Mouse (Mus musculus) neural tube, embryonic 13.5 days (tissue): Measurements from ENCODE around the gene Tnik. TPM values are rescaled to one million over a fixed set of nuclear protein-coding genes. Genes with fewer than 3 reads are reported as not detected.

ENCODE experiments used
- ATAC-seq: fragments of 200-750 bp; cut with Nextera tagmentation; 2 replicates; pipeline ENCODE4 v1.8.0; 2017; ENCODE audit warnings: low read depth, mild to moderate bottlenecking, moderate TSS enrichment, moderate library complexity
- H3K27ac ChIP-seq: fragments of 300-500 bp; sonication (generic); replicated peaks from 2 replicates; pipeline ENCODE4 v1.5.1; 2015; ENCODE audit warnings: moderate library complexity, mild to moderate bottlenecking, inconsistent platforms
- H3K27me3 ChIP-seq: fragments of 300-500 bp; sonication (generic); 2 replicates; pipeline ENCODE4 v1.6.1; 2015; ENCODE audit warnings: mild to moderate bottlenecking, inconsistent platforms
- H3K36me3 ChIP-seq: fragments of 300-500 bp; sonication (generic); 2 replicates; pipeline ENCODE4 v1.6.1; 2015; ENCODE audit warnings: mild to moderate bottlenecking, inconsistent platforms
- H3K4me1 ChIP-seq: fragments of 300-500 bp; sonication (generic); replicated peaks from 2 replicates; pipeline ENCODE4 v1.6.1; 2015; ENCODE audit warnings: inconsistent platforms
- H3K4me2 ChIP-seq: fragments of 300-500 bp; sonication (generic); 2 replicates; pipeline ENCODE4 v1.6.1; 2015; ENCODE audit warnings: inconsistent platforms, mild to moderate bottlenecking, moderate library complexity
- H3K4me3 ChIP-seq: fragments of 300-500 bp; sonication (generic); 2 replicates; pipeline ENCODE4 v1.5.1; 2015; ENCODE audit warnings: mild to moderate bottlenecking, inconsistent platforms
- H3K9ac ChIP-seq: fragments of 300-500 bp; sonication (generic); 2 replicates; pipeline ENCODE4 v1.6.1; 2015; ENCODE audit warnings: moderate library complexity, mild to moderate bottlenecking, inconsistent platforms
- H3K9me3 ChIP-seq: fragments of 300-500 bp; sonication (generic); 2 replicates; pipeline ENCODE4 v1.6.1; 2016; ENCODE audit warnings: inconsistent platforms
- WGBS: fragments of 180-500 bp; shearing (Covaris S2); methylation state at CpG from one replicate; pipeline ENCODE4 v1.1.7; 2015; 5-methylcytosine and 5-hydroxymethylcytosine counted together
- polyA plus RNA-seq: library from polyadenylated mRNA; unstranded; fragments of >200 nt; fragmentation: Nextera tagmentation; extraction: Ambion mirVana; gene quantifications from 2 replicates; pipeline ENCODE4 v1.2.1, GENCODE M21; 2015

Tnik gene
- polyA plus RNA-seq, 1 experiment from 2014 or later: 61.2 TPM

GRCm38 (mm10) chr3:28236689-28237088 is 26.3 kb upstream of the Tnik start:
- Histone ChIP-seq H3K27ac (no peak overlapping the region), H3K36me3 (no peaks in the 10 kb centered on the region), H3K27me3 (no peaks in the 10 kb centered on the region), H3K9ac (no peak overlapping the region), H3K4me1 (no peaks in the 10 kb centered on the region), H3K4me3 (no peak overlapping the region), H3K9me3 (no peaks in the 10 kb centered on the region), H3K4me2 (no peak overlapping the region)
- 91% methylated on average over 4 of the region's 4 CpGs for WGBS
- no peak for ATAC-seq

GRCm38 (mm10) chr3:28238136-28238535 is 24.9 kb upstream of the Tnik start:
- Histone ChIP-seq H3K27ac (no peak overlapping the region), H3K27me3 (no peaks in the 10 kb centered on the region), H3K4me1 (no peaks in the 10 kb centered on the region), H3K9me3 (no peaks in the 10 kb centered on the region), H3K9ac (no peak overlapping the region), H3K4me3 (no peak overlapping the region), H3K36me3 (no peaks in the 10 kb centered on the region), H3K4me2 (no peak overlapping the region)
- ATAC-seq: no peak
- 67% methylated on average over 2 of the region's 2 CpGs for WGBS

GRCm38 (mm10) chr3:28242561-28242960 is 20.5 kb upstream of the Tnik start:
- no peak overlapping the region for H3K4me3 ChIP-seq
- WGBS: 90% methylated on average over 2 of the region's 2 CpGs
- no peak overlapping the region for H3K27ac ChIP-seq
- no peaks in the 10 kb centered on the region for H3K27me3 ChIP-seq
- H3K9ac ChIP-seq: no peak overlapping the region
- H3K36me3 ChIP-seq: no peaks in the 10 kb centered on the region
- no peak overlapping the region for H3K4me2 ChIP-seq
- H3K9me3 ChIP-seq: no peaks in the 10 kb centered on the region
- no peak for ATAC-seq
- H3K4me1 ChIP-seq: no peaks in the 10 kb centered on the region

- H3K9me3 ChIP-seq: no peaks in the 10 kb centered on the region
- H3K27ac ChIP-seq: no peak overlapping the region
- H3K27me3 ChIP-seq: no peaks in the 10 kb centered on the region
- H3K9ac ChIP-seq: no peak overlapping the region
- ATAC-seq: no peak
- H3K4me2 ChIP-seq: no peak overlapping the region
- H3K4me1 ChIP-seq: no peaks in the 10 kb centered on the region
- H3K4me3 ChIP-seq: no peak overlapping the region
- H3K36me3 ChIP-seq: no peaks in the 10 kb centered on the region
- WGBS: 86% methylated on average over 5 of the region's 5 CpGs
Observed at GRCm38 (mm10) chr3:28244244-28244890, 18.6 kb upstream of the Tnik start.

- no peak overlapping the region for H3K4me3 ChIP-seq
- H3K4me2 ChIP-seq: no peak overlapping the region
- no peak for ATAC-seq
- H3K27me3 ChIP-seq: no peaks in the 10 kb centered on the region
- no peak overlapping the region for H3K9ac ChIP-seq
- no peaks in the 10 kb centered on the region for H3K9me3 ChIP-seq
- H3K36me3 ChIP-seq: no peaks in the 10 kb centered on the region
- 60% methylated on average over 3 of the region's 3 CpGs for WGBS
- no peaks in the 10 kb centered on the region for H3K4me1 ChIP-seq
- no peak overlapping the region for H3K27ac ChIP-seq
Observed at GRCm38 (mm10) chr3:28248255-28248957, 14.6 kb upstream of the Tnik start.

- no peak overlapping the region for H3K27ac ChIP-seq
- H3K4me3 ChIP-seq: no peak overlapping the region
- H3K4me1 ChIP-seq: no peaks in the 10 kb centered on the region
- no peak overlapping the region for H3K9ac ChIP-seq
- H3K36me3 ChIP-seq: no peaks in the 10 kb centered on the region
- WGBS: 91% methylated on average over 7 of the region's 7 CpGs
- no peak overlapping the region for H3K4me2 ChIP-seq
- no peak for ATAC-seq
- H3K9me3 ChIP-seq: no peaks in the 10 kb centered on the region
- H3K27me3 ChIP-seq: no peaks in the 10 kb centered on the region
Observed at GRCm38 (mm10) chr3:28255711-28256110, 7.3 kb upstream of the Tnik start.

- Histone ChIP-seq H3K36me3 (no peaks in the 10 kb centered on the region), H3K9me3 (no peaks in the 10 kb centered on the region), H3K4me3 (peak overlapping the region; percentile 86), H3K4me1 (peaks cover 25% of the 10 kb centered on the region), H3K27ac (peak overlapping the region; percentile 97), H3K27me3 (0 out of 2 replicates have a peak, but pooled peaks cover 7% of the 10 kb centered on the region), H3K9ac (peak overlapping the region; percentile 97), H3K4me2 (peak overlapping the region; percentile 82)
- peak; percentile 58 for ATAC-seq
- under 1% methylated on average over 33 of the region's 33 CpGs for WGBS
Observed at GRCm38 (mm10) chr3:28262371-28263001, 528 bp upstream of the Tnik start.

- H3K9ac ChIP-seq: peak overlapping the region; percentile 97
- 2% methylated on average over 20 of the region's 26 CpGs for WGBS
- H3K4me1 ChIP-seq: peaks cover 41% of the 10 kb centered on the region
- H3K27ac ChIP-seq: peak overlapping the region; percentile 97
- H3K27me3 ChIP-seq: 0 out of 2 replicates have a peak, but pooled peaks cover 7% of the 10 kb centered on the region
- peak overlapping the region; percentile 82 for H3K4me2 ChIP-seq
- peak; percentile 41 for ATAC-seq
- no peaks in the 10 kb centered on the region for H3K36me3 ChIP-seq
- peak overlapping the region; percentile 86 for H3K4me3 ChIP-seq
- H3K9me3 ChIP-seq: no peaks in the 10 kb centered on the region
Observed at GRCm38 (mm10) chr3:28263948-28264840, 1.2 kb downstream of the Tnik start.

- H3K27ac ChIP-seq: peak overlapping the region; percentile 97
- peak overlapping the region; percentile 82 for H3K4me2 ChIP-seq
- no peak for ATAC-seq
- H3K4me1 ChIP-seq: peaks cover 47% of the 10 kb centered on the region
- H3K9me3 ChIP-seq: no peaks in the 10 kb centered on the region
- no peaks in the 10 kb centered on the region for H3K36me3 ChIP-seq
- peak overlapping the region; percentile 97 for H3K9ac ChIP-seq
- 0 out of 2 replicates have a peak, but pooled peaks cover 7% of the 10 kb centered on the region for H3K27me3 ChIP-seq
- WGBS: 19% methylated on average over 5 of the region's 5 CpGs
- peak overlapping the region; percentile 86 for H3K4me3 ChIP-seq
Observed at GRCm38 (mm10) chr3:28264841-28265150, 1.8 kb downstream of the Tnik start.

GRCm38 (mm10) chr3:28265183-28265582 is 2.2 kb downstream of the Tnik start:
- H3K27me3 ChIP-seq: 0 out of 2 replicates have a peak, but pooled peaks cover 7% of the 10 kb centered on the region
- H3K9ac ChIP-seq: peak overlapping the region; percentile 97
- no peaks in the 10 kb centered on the region for H3K9me3 ChIP-seq
- H3K4me3 ChIP-seq: peak overlapping the region; percentile 86
- H3K4me1 ChIP-seq: peaks cover 51% of the 10 kb centered on the region
- no peaks in the 10 kb centered on the region for H3K36me3 ChIP-seq
- H3K27ac ChIP-seq: peak overlapping the region; percentile 97
- WGBS: 23% methylated on average over 4 of the region's 4 CpGs
- ATAC-seq: peak; percentile 21
- peak overlapping the region; percentile 82 for H3K4me2 ChIP-seq

- Histone ChIP-seq H3K4me3 (peak overlapping the region; percentile 86), H3K9ac (peak overlapping the region; percentile 97), H3K4me1 (peaks cover 56% of the 10 kb centered on the region), H3K27ac (peak overlapping the region; percentile 97), H3K9me3 (no peaks in the 10 kb centered on the region), H3K27me3 (0 out of 2 replicates have a peak, but pooled peaks cover 7% of the 10 kb centered on the region), H3K4me2 (peak overlapping the region; percentile 82), H3K36me3 (no peaks in the 10 kb centered on the region)
- 63% methylated on average over 5 of the region's 5 CpGs for WGBS
- no peak for ATAC-seq
Observed at GRCm38 (mm10) chr3:28265656-28266055, 2.6 kb downstream of the Tnik start.
